Mouse (Mus musculus) activated CD4-positive, CD25-positive, alpha-beta regulatory T cell, adult 9 weeks (primary cell): ENCODE results near the gene Slc26a1. TPM values are rescaled to one million over a fixed set of nuclear protein-coding genes. Genes with fewer than 3 reads are reported as not detected.

Experiments used
- polyA plus RNA-seq: library from polyadenylated mRNA; unstranded; fragments of 100-300 nt; shearing (Covaris generic); gene quantifications from one replicate; pipeline ENCODE4 v1.2.1, GENCODE M21; 2017

Gene Slc26a1
- polyA plus RNA-seq = 0.12 TPM

GRCm38 (mm10) chr5:108675251-108675816 lies at the start of gene Slc26a1:
TSS of gene Slc26a1 (minus strand) at chr5:108675569.

GRCm38 (mm10) chr5:108692271-108692670 lies 16.9 kb upstream of the Slc26a1 start, which contains the start of gene Fgfrl1:
TSS of gene Fgfrl1 (plus strand) at chr5:108692382.

GRCm38 (mm10) chr5:108668977-108669936 lies 6.1 kb downstream of the Slc26a1 start, which contains the start of gene Dgkq:
TSS of gene Dgkq (minus strand) at chr5:108669672.

GRCm38 (mm10) chr5:108659698-108660631 lies 15.4 kb downstream of the Slc26a1 start, which contains the start of gene Idua:
TSS of gene Idua (plus strand) at chr5:108660331.

GRCm38 (mm10) chr5:108629634-108630483 lies 45.5 kb downstream of the Slc26a1 start, which contains the start of the genes Gak and Tmem175:
TSS of gene Gak (minus strand) at chr5:108629755.
TSS of gene Tmem175 (plus strand) at chr5:108629770.

Other genes starting within 250 kb of the Slc26a1 start
- 197 TPM for gene Atp5k, start 241.1 kb downstream of the Slc26a1 start, polyA plus RNA-seq
- gene Mfsd7a, start 226.7 kb downstream of the Slc26a1 start, polyA plus RNA-seq = not detected
- 16.6 TPM for gene Pcgf3, start 214.3 kb downstream of the Slc26a1 start, polyA plus RNA-seq
- gene Cplx1, start 125.5 kb downstream of the Slc26a1 start, polyA plus RNA-seq = not detected
- gene Gak, start 45.8 kb downstream of the Slc26a1 start, polyA plus RNA-seq = 153 TPM
- gene Tmem175, start 45.8 kb downstream of the Slc26a1 start, polyA plus RNA-seq = 42.7 TPM
- gene Idua, start 15.2 kb downstream of the Slc26a1 start, polyA plus RNA-seq = 50.5 TPM
- gene Dgkq, start 5.9 kb downstream of the Slc26a1 start, polyA plus RNA-seq = 15.6 TPM
- gene Fgfrl1, start 16.8 kb upstream of the Slc26a1 start, polyA plus RNA-seq = not detected
- gene Rnf212, start 99.4 kb upstream of the Slc26a1 start, polyA plus RNA-seq = not detected
- not detected for gene Tmed11, start 119.8 kb upstream of the Slc26a1 start, polyA plus RNA-seq
- not detected for gene Vmn2r8, start 133.3 kb upstream of the Slc26a1 start, polyA plus RNA-seq
- not detected for gene Vmn2r9, start 177.0 kb upstream of the Slc26a1 start, polyA plus RNA-seq